Mouse (Mus musculus) T-cell, adult 2 months (primary cell): ENCODE data around the gene Snf8.
A peak's percentile ranks its signal among the peaks of the same experiment; 100 is the strongest.

Source experiments
- DNase-seq: peaks from one replicate; pipeline ENCODE4 v3.0.0; 2022; ENCODE audit warnings: low spot score

Snf8 gene

DNA sequence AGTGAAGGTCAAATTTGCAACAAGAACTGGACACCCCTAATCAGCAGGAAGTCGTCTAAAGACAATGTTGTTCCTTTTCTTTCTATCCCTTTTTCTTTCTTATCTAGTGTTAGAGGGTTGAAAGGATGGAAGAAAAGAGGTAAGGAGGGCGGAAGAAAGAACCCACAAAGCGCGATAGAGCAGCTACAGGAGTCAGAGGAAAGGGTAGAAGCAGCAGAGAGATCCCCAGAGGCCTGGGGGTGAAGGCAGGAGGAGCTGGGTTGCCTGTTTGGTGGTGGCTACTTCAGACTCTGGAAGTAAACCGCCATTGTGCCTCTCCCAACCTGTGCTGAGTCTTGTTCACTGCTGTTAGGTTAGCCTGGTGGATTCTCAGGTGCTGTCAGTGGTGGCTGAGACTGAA, 6.6 kb upstream of the Snf8 start:
- no peak for DNase-seq

DNA sequence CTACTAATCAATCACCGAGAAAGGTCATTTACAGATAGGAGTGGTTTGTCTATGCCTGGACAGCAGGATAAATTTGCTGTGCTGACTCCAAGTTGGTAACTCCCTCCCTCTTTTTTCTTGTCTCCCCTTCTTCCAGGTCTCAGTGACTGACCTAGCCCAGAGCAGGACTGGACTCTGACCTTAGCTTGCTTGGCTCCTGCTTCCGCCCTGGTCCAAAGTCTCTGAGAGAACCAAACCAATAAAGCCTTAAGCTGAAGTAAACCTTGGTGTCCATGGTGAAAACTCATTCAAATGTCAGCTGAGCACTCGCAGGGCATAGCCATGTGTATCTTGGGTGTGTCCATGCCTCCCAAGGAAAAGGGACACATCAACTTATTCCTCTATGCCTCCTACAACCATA, 4.1 kb upstream of the Snf8 start:
- DNase-seq: no peak

- no peak for DNase-seq
Observed at GRCm38 (mm10) chr11:96031701-96032100, 3.0 kb upstream of the Snf8 start.

DNA sequence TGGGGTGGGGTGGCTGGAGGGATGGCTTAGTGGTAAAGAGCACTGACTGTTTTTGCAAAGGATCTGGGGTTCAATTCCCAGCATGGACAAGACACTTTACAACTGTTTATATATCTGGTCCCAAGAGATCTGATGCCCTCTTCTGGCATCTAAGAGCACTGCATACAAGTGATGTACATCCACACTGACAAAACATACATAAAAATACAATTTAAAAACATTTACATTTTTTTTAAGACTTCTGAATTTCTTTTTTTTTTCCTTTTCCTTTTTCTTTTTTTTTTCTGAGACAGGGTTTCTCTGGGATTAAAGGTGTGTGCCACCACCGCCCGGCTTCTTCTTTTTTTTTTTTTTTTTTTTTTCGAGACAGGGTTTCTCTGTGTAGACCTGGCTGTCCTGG, 1.4 kb upstream of the Snf8 start:
- DNase-seq: no peak

DNA sequence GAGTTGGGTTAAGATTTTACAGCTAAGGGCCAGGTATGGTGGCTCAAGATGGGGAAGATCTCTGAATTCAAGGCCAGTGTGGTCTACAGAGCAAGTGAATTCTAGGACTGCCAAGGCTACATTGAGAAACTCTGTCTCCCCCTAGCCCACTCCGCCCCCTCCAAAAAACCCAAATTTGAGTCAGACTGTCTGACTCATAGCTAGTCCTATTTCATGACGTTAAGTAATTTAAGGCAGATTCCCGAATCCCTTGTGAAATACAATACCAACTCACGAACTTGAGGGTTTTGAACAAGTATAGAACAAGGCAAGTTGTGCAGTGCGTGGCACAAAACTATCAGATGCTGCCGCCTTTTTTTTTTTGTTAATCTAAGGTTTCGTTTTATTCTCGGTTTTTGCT, 569 bp upstream of the Snf8 start:
- DNase-seq: no peak

DNA sequence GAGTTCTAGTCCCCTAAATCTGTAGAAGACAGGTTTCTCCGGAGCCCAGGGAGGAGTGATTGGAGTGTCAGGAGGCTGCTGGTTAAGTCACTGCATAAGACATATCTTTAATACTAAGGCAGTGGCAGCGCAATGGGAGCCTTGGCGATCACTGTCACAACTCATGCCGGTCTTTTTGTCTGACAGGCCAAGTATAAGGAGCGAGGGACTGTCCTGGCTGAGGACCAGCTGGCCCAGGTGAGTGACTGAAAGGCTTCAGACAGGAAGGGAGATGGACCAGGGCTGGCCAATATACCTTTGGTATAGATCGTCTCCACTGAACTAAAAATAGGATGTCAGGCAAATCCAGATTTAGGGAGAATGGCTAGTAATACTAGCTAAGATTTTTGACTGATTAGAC, 448 bp downstream of the Snf8 start:
- DNase-seq: no peak

DNA sequence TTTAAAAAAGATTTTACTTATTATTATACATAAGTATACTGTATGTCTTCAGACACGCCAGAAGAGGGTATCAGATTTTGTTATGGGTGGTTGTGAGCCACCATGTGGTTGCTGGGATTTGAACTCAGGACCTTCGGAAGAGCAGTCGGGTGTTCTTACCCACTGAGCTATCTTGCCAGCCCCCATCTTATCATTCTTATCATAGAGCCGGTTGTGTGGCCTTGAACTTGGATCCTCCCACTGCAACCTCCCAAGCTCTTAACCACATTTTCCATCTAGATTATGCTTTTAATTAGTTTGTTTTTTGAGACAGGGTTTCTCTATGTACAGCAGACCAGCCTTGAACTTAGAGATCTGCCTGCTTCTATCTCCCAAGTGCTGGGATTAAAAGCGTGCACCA, 2.8 kb downstream of the Snf8 start:
- no peak for DNase-seq

DNA sequence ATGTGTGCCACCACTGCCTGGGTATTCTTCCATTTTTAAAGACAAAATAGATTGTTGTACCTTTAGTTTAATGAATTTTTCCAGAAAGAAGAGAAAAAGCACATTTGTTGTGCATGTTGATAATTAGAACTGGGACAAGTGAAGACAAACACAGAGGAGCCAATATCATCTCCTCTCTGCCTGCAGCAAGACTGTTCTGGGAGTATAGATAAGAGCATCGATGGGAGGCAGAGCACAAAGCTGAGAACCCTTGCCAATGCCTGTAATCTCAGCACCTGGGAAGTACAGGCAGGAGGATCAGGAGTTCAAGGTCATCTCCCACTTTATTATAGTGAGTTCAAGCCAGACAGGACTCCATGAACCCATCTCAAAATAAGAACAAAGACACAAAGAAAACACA, 3.9 kb downstream of the Snf8 start:
- no peak for DNase-seq

DNA sequence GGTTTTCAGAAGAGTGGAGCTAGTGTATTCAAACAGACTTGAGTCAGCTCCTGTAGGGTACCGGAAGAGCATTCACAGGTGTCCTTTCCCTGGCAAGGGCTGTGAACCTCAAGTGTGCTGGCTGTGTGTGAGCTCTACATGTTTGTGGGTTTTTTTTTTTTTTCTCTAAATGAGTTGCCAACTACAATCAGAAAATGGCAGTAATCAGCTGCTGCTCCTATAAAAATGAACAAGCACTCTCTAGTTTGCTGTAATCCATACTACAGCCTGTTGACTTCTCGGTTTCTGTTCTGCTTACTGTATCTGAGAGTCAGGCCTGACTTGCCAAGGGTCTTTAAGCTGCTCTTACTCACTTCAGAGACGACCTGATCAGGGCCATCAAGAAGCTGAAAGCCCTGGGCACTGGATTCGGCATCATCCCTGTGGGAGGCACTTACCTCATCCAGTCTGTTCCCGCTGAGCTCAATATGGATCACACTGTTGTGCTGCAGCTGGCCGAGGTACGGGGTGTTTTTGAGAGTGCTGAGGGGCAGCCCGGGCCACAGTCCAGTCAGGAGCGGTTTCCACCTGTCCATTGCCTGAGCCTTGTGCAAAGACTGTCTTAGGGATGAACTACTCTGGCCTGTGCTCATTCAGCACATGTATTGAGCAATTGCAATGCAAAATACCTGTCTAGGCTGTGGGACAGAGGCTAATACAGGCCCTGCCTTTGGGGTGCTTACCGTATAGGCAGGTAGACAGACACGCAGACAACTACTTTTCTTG, 10.3 kb downstream of the Snf8 start:
- no peak for DNase-seq

GRCm38 (mm10) chr11:96046028-96046427, 11.3 kb downstream of the Snf8 start:
- DNase-seq: no peak

DNA sequence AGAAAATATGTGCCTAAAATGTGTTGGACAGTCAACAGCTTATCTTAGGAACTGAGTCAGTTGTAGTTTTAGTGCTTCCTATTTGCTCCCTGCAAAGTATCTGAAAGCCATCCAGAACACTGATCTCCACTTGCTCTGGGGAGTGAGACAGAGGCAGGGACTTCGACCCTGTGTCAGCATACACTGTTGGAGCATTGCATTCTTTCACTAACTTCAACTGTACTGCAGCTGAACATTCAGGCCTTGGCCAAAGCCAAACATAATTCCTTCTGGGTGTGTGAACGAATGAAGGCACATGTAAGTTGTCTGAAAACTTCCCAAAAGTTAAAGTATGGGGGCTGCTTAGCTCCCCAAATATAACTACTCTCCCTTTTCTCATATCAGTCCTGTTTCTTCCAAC, 12.1 kb downstream of the Snf8 start:
- no peak for DNase-seq

GRCm38 (mm10) chr11:96047469-96048373, 13.0 kb downstream of the Snf8 start:
- DNase-seq: no peak

DNA sequence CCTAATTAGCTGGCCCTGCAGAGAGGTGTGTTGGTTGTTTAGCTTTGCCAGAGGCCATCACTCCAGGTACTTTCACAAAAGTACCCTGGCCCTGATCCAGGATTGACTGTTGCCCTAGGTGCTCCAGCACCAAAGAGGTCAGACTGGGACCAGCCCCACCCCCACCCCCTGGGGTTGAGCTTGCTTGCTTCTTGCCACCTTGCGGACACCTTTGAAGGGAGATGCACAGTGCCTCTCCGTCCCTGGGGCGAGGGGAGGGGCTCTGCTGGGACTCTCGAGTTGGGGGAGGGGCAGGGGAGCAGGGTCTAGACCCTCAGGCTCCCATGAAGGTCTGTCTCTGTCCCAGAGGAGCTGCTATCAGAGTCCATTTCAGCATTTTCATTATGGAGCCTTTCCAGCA, 15.3 kb downstream of the Snf8 start:
- DNase-seq: no peak

GRCm38 (mm10) chr11:96050854-96051253, 16.2 kb downstream of the Snf8 start:
- no peak for DNase-seq

GRCm38 (mm10) chr11:96058309-96058708, 23.6 kb downstream of the Snf8 start:
- no peak for DNase-seq

DNA sequence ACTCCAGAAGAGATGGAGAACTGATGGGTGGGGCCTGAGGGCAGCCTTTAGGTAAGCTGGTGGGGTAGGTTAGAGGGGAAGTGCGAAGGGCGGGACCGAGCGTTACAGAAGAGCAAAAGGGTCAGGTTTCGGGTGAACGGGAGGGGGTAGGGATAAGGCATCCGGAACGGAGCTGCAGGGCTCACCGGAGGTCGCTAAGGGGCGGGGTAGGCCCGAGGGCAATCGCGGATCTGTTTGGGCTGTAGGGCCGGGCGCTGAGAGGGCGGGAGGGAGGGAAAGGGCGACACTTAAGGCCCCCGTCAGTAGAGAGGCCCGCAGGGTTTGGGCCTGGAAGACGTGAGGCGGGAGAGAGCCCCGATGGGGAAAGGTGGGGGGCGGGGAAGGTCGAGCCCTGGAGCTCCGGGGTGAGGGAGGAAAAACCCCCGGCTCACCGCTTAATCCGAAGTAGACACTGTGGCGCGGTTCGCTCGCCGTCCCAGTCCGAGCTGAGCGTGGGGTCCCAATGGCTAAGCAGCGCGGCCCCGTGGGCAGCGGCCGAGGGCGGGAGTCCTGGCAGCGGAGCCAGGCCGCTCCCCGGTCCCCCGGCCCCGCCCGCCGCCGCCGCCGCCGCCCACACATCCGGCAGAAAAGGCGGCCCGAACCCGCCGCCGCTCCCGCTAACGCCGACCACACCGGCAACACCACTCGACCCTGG, 30.0 kb downstream of the Snf8 start:
- DNase-seq: peak; percentile 49

DNA sequence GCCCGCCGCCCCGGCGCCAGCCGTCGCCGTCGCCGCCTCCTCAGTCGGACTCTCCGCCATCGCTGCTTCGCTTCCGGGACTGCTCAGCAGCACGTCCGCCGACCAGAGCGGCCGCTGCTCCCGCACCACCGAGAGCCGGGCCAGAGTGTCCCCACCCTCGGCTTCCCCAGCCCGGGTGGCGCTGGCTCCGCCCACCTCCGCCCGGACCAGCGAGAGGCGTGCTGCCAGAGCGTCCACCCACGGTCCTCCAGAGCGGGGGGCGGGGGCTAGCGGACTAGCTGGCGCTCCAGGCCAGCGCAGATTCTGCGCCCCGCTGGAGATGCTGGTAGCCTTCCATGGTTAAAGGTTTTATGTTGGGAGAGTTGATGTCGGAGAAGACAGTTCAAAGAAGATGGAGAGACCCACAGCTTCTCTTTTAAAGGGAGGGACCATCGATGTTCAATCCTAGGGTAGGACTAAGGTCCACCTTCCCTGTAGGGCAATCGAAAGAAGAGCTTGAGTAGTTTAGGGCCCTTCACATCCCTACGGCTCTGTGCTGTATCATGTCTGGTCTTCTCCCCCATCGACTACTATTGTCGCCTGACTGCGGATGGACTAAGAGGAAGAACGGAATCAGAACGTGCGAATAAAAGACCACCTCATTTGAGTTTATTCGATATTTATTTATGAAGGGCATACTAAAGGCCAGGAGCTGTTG, 30.7 kb downstream of the Snf8 start, which contains the start of gene Ube2z:
Gene Ube2z (minus strand): TSS at position 174 of the 697 bp plus-strand sequence.
- DNase-seq: peak; percentile 93

- no peak for DNase-seq
Observed at GRCm38 (mm10) chr11:96068231-96068630, 33.5 kb downstream of the Snf8 start.

DNA sequence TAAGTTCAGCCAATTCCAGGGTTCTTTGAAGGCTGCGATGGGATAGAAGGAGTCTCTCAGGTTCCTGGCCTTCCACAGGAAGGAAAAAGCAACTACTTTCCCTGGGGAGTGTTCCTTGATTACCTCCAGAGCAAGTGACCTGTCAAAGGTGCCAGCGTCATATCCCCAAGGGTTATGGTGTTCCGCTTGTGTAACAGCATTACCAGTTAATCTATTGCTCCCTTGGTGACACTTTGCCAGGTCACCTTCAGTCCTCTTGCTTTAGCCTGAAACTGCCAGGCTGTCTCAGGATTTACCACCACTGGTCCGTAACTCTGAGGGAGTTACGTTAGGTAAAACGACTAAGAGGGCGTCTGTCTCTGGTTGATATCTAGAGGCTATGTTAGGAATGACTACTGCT, 35.7 kb downstream of the Snf8 start:
- no peak for DNase-seq

DNA sequence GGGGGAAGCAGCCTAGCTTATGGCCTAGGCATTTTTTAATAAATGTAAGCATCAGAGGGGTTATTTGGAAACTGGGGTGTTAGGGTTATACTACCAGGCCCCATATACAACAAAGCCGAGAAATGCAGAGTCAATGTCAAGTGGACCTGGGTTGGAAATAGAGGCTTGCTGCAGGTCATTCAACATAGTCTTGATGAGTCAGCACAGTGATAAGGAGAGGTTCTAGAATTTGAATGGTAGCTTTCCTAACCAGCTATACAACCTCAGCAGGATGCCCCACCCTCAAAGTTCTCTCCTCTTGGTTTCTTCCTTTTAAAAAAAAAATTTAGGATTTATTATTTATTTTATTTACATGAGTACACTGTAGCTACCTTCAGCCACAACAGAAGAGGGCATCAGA, 36.3 kb downstream of the Snf8 start:
- no peak for DNase-seq

DNA sequence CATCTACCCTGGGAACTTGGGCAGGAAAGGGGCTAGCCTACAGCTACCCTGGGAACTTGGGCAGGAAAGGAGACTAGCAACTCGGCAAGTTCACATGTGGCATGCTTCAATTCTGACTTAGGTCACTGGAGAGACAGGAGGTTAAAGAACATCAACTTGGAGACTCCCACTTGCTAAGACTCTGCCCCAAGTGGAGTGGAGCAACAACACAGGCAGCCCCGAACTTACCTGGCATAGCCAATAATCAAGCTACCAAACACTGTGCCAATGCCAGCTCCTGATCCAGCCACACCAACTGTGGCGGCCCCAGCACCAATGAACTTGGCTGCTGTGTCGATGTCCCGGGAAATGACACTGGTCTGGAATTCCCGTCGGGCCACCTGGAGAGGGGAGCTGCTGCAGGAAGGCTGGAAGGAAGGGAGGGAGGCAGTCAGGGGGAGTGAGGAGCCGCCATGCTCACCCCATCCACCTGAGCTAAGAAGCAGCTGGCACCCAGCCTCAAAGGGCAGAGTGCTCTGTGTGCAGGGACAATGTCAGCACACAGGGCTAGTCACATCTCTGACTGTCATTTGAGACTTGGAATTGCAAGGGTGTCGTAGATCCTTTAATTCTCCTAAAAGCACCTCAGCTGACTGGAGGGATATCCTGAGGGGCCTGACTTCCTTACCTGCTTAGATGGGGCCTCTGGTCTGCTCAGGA, 38.8 kb downstream of the Snf8 start:
- DNase-seq: no peak
